Mouse (Mus musculus) 3134 (cell line): ENCODE measurements around the gene Nsd1.
"Not testable (repeated sequence)": the region's sequence is repeated elsewhere in the genome, so short reads cannot be mapped to it uniquely, and the experiment has no call there.

Experiments
- DNase-seq: peaks from one replicate; pipeline ENCODE4 v3.0.0-alpha.2; 2011; ENCODE audit warnings: low spot score; ENCODE audit not compliant: insufficient read length; ENCODE audit errors: extremely low read depth

The Nsd1 gene

GRCm38 (mm10) chr13:55190121-55190868, 19.3 kb upstream of the Nsd1 start:
- peak; percentile 97 for DNase-seq

DNA sequence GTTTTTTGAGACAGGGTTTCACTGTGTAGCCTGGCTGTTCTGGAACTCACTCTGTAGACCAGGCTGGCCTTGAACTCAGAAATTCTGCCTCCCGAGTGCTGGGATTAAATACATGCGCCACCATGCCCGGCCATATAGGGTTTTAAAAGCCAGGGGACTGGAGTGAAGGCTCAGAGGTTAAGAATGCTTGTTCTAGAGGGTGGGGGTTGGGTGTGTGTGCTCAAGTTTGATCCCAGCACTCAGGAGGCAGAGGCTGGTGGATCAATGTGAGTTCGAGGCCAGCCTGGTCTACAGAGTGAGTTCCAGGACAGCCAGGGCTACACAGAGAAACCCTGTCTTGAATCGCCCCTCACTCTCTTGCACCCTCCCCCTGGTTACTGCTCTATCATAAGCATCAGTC, 18.0 kb upstream of the Nsd1 start:
- DNase-seq: no peak

- DNase-seq: not testable (repeated sequence)
Observed at GRCm38 (mm10) chr13:55202758-55203157, 6.8 kb upstream of the Nsd1 start.

DNA sequence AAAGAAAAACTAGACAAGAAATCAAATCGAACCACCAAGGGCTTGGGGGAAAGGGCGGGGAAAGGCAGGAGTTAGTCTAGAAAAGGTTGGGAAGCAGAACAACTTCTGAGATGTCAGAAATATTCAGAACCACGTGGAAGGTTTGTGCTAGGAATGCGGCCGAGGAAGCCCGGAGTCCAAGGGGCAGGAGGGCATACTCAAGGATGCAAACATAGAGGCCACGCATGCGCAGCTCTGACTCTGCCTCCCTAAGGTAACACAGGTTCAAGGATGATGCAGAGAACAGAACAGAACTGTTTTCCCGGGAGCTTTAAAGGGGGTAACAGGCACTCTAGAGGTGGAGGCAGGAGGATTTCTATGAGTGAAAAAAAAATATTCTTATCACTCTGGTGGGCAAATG, 5.8 kb upstream of the Nsd1 start:
- DNase-seq: no peak

DNA sequence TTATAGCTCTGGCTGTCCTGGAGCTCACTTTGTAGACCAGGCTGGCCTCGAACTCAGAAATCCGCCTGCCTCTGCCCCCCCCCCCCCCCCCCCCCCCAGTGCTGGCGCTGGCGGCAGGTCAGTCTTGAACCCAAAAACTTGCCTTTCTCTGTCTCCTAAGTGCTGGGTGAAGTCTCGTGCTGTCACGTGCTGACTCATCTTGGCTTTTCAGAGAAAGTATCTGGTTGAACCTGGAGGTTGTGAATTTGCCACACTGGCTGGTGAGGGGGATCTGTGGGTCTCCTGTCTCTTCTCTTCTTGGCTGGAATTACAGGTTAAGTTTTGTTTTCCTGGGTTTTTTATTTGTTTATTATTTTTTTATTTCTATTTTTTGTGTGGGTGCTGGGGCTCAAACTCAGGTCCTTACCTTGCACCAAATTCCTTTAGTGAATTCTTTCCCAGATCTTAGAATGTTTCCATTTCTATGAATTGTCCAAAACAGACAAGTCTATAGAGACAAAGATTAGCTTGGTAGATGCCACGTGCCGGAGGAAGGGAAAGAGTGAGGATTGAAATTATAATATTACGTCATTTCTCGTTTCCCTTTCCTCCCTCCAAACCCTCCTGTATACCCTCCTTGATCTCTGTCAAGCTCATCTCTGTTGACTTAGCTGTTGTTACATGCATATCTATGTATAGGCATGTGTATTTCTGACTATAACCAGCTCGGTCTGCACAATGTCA, 4.8 kb upstream of the Nsd1 start:
- DNase-seq: no peak

DNA sequence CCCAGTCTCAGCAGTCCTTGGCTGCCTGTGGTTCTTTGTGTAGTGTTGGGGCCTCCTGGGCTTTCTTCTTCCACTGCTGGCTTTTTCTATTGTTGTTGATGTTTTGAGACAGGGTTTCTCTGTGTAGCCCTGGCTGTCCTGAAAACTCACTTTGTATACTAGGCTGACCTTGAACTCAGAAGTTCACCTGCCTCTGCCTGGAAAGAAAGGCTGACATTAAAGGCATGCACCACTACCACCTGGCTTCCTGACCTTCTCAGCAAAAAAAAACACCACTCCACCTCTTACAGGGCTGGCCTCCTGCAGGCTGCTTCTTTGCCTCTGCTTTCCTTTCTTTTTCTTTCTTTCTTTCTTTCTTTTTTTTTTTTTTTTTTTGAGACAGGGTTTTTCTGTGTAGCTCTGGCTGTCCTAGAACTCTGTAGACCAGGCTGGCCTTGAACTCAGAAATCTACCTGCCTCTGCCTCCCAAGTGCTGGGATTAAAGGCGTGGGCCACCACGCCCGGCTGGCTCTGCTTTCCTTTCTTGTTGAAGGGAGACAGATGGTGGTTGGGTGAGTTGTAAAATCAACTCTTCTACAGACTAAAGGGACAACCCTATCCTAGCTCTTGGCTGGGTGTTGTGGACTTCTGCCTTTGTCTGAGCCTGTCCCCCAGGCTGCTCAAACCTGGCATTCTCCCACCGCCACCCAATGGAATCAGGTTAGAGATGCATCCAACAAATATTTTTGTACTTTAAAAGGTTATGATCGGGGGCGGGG, 4.0 kb upstream of the Nsd1 start:
- no peak for DNase-seq

DNA sequence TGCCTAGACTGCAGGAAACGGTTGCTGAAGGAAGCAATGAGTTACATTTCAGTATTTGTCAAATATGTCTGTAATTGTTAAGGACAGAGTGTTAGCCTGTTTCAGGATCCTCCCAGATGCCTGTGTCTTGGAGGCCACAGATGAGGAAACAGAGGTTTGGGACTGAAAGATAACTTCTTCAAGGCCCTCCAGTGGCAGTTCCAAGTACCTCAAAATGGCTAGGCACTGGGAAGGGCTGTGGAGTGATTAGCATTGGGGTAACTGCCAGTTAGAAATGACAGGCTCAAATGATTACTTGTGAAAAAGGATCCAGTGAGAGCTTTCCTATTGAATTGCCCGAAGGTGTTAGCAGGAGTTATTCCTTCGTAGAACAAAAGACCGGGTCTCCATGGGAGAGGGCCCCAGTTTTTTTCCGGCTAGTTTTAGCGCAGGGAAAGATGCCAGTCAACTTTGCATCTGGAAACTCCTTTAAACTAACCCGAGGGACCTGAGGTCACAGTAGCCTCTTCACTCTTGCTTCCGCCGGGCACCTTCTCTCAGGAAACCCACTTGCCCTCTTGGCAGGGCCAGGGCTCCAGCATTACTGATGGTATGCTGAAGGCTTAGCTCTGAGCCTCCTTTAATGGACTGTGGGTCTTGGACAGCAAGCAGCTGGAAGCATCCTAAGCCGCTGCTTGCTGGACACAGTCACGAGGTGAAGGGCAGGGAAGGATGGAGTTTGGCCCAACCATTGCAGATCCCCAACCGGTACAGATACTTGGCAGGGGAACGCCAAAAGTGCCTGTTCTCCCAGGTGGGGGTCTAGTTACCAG, 539 bp upstream of the Nsd1 start:
- DNase-seq: no peak

- no peak for DNase-seq
Observed at GRCm38 (mm10) chr13:55210193-55210970, 800 bp downstream of the Nsd1 start.

- no peak for DNase-seq
Observed at GRCm38 (mm10) chr13:55210971-55211220, 1.3 kb downstream of the Nsd1 start.

DNA sequence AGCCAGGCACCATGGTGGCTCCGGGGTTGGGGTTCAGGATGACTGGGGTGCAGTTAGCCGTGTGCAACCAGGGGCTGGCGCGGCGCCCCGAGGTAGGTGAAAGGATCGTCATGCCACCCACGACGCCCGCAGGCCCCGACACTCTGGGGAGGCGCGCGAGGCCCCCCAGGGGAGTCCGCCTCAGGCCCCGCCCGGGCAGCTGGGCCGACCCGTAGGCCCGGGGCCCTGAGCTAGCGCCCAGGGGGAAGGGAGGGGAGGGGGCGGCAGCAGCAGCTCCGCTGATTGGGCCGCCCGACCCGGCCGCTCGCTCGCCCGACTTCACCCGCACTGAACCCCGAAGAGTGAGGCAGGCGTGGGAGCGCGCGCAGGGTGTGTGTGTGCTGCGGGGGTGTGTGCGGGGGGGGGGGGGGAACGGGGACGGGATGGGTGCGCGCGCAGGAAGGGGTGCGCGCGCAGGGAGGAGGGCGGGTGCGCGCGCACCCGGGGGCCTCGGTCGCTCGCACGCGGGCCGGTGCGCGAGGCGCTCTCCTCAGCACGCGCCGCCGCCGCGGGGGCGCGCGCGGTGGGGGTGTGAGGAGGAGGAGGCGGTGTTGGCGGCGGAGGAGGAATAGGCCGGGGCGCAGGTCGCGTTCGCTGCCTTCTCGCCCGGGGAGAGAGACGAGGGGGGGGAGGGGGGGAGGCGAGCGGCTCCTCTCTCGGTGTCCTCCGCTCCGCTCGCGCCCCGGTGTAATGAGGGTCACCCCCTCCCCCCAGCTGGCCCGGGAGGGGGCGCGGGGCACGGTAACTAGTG, 1.8 kb downstream of the Nsd1 start:
- DNase-seq: no peak

- no peak for DNase-seq
Observed at GRCm38 (mm10) chr13:55212011-55212360, 2.4 kb downstream of the Nsd1 start.

- no peak for DNase-seq
Observed at GRCm38 (mm10) chr13:55212361-55213137, 3.0 kb downstream of the Nsd1 start.

GRCm38 (mm10) chr13:55213138-55213806, 3.7 kb downstream of the Nsd1 start:
- no peak for DNase-seq

- no peak for DNase-seq
Observed at GRCm38 (mm10) chr13:55224364-55224763, 14.8 kb downstream of the Nsd1 start.

DNA sequence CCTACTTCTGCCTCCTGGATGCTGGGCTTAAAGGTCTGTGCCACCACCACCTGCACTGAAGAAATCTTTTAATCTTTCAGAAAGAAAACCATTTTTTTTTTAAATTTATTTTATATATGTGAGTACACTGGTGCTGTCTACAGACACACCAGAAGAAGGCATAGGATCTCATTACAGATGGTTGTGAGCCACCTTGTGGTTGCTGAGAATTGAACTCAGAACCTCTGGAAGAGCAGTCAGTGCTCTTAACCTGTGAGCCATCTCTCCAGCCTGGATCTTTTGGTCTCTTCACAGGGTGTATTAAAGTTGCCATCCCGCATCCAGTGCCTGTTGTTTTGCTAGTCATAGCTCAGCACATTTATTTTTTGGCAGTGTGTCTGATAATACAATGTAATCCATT, 21.1 kb downstream of the Nsd1 start:
- DNase-seq: no peak

DNA sequence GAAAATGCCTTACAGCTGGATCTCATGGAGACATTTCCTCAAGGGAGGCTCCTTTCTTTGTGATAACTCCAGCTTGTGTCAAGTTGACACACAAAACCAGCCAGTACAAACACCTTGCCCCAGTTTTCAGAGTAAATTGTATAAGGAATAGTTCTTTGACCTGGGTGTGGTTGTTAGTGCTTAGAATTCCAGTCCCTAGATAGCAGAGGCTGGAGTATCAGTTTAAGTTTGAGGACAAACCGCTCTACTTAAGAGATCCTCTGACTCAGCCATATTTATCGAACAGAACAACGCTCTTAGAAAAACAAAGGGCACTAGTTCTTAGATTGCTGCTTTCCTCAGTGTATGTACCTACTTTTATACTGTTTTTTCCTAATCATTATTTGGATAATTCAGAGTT, 33.6 kb downstream of the Nsd1 start:
- DNase-seq: no peak

DNA sequence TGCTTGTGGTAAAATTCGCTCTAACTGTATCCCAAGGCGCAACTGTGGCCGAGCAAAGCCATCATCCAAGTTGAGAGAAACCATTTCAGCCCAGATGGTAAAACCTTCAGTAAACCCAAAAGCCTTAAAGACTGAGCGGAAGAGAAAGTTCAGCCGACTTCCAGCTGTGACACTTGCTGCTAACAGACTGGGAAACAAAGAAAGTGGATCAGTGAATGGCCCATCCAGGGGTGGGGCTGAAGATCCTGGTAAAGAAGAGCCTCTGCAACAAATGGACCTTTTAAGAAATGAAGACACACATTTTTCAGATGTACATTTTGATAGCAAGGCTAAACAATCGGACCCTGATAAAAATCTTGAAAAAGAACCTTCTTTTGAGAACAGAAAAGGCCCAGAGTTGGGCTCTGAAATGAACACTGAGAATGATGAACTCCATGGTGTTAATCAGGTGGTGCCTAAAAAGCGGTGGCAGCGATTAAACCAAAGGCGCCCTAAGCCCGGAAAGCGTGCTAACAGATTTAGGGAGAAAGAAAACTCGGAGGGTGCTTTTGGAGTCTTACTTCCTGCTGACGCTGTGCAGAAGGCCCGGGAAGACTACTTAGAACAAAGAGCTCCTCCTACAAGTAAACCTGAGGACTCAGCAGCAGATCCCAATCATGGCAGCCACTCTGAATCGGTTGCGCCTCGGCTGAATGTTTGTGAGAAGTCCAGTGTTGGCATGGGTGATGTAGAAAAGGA, 37.9 kb downstream of the Nsd1 start:
- no peak for DNase-seq

- DNase-seq: no peak
Observed at GRCm38 (mm10) chr13:55249246-55249645, 39.7 kb downstream of the Nsd1 start.
